Mouse (Mus musculus) heart, adult 9 months (tissue): ENCODE measurements around the gene Rpl10l.

Experiments
- DNase-seq, 2 experiments: peaks; one replicate each; pipeline ENCODE4 v3.0.0; 2022; ENCODE audit warnings: low spot score in 2 of 2

Rpl10l gene

GRCm38 (mm10) chr12:66283991-66284622, at the start of gene Rpl10l:
Rpl10l (minus strand) TSS chr12:66284401.
- no peak for DNase-seq

DNA sequence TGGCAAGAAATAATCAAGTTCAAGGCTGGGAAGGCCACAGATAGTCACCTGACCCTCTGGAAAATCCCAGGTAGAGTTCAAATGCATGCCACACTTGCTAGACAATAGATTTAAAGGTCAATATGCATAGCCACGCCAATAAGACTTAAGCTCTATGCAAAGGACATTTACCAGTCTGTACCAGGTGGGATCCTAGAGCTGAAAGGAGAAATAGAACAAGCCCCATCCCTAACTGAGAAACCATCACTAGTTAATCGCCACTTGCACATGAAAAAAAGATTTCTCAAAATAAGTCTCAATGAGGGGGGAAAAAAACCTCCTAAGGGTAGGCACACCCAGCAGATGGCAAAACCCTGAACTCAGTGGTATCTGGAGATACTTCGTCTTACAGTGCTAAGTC, 8.3 kb downstream of the Rpl10l start:
- no peak for DNase-seq

GRCm38 (mm10) chr12:66245461-66246099, 38.6 kb downstream of the Rpl10l start:
- no peak for DNase-seq

- DNase-seq = no peak
These were observed 50.0 kb downstream of the Rpl10l start for GRCm38 (mm10) chr12:66234158-66234557.
